Mouse (Mus musculus) liver, embryonic 15.5 days (tissue): ENCODE measurements around the gene Heatr1. TPM values are rescaled to one million over a fixed set of nuclear protein-coding genes. Genes with fewer than 3 reads are reported as not detected.

ENCODE experiments used
- ATAC-seq: fragments of 200-750 bp; cut with Nextera tagmentation; 2 replicates; pipeline ENCODE4 v1.8.0; 2017; ENCODE audit warnings: moderate number of reproducible peaks, mild to moderate bottlenecking, moderate library complexity; ENCODE audit not compliant: insufficient read depth
- H3K27ac ChIP-seq: fragments of 300-500 bp; sonication (generic); replicated peaks from 2 replicates; pipeline ENCODE4 v1.5.1; 2015; ENCODE audit warnings: mild to moderate bottlenecking, inconsistent platforms
- H3K27me3 ChIP-seq: fragments of 300-500 bp; sonication (generic); 2 replicates; pipeline ENCODE4 v1.6.1; 2015; ENCODE audit warnings: mild to moderate bottlenecking, inconsistent platforms
- H3K36me3 ChIP-seq: fragments of 300-500 bp; sonication (generic); replicated peaks from 2 replicates; pipeline ENCODE4 v1.6.1; 2015; ENCODE audit warnings: moderate library complexity, mild to moderate bottlenecking, inconsistent platforms
- H3K4me1 ChIP-seq: fragments of 300-500 bp; sonication (generic); replicated peaks from 2 replicates; pipeline ENCODE4 v1.6.1; 2015; ENCODE audit warnings: inconsistent platforms
- H3K4me2 ChIP-seq: fragments of 300-500 bp; sonication (generic); 2 replicates; pipeline ENCODE4 v1.6.1; 2015; ENCODE audit warnings: moderate library complexity, mild to moderate bottlenecking, inconsistent platforms
- H3K4me3 ChIP-seq: fragments of 300-500 bp; sonication (generic); replicated peaks from 2 replicates; pipeline ENCODE4 v1.5.1; 2015; ENCODE audit warnings: mild to moderate bottlenecking, inconsistent platforms
- H3K9ac ChIP-seq: fragments of 300-500 bp; sonication (generic); 2 replicates; pipeline ENCODE4 v1.6.1; 2015; ENCODE audit warnings: moderate library complexity, mild to moderate bottlenecking, inconsistent platforms
- H3K9me3 ChIP-seq: fragments of 300-500 bp; sonication (generic); replicated peaks from 2 replicates; pipeline ENCODE4 v1.6.1; 2016; ENCODE audit warnings: inconsistent platforms
- WGBS: fragments of 180-500 bp; shearing (Covaris S2); methylation state at CpG from one replicate; pipeline ENCODE4 v1.1.7; 2015; ENCODE audit warnings: mixed read lengths; ENCODE audit not compliant: insufficient replicate concordance; 5-methylcytosine and 5-hydroxymethylcytosine counted together
- polyA plus RNA-seq: library from polyadenylated mRNA; unstranded; fragments of >200 nt; fragmentation: Nextera tagmentation; extraction: Ambion mirVana; gene quantifications from 2 replicates; pipeline ENCODE4 v1.2.1, GENCODE M21; 2015

Gene Heatr1
- polyA plus RNA-seq, 1 experiment from 2014 or later, result 9.8 TPM

GRCm38 (mm10) chr13:12475239-12475638 is 80.4 kb downstream of the Heatr1 start:
- no peak for ATAC-seq
- no peak overlapping the region for H3K4me3 ChIP-seq
- H3K9me3 ChIP-seq, result no peaks in the 10 kb centered on the region
- no peaks in the 10 kb centered on the region for H3K36me3 ChIP-seq
- H3K4me1 ChIP-seq, result no peaks in the 10 kb centered on the region
- H3K9ac ChIP-seq, result no peak overlapping the region
- no peaks in the 10 kb centered on the region for H3K27me3 ChIP-seq
- WGBS, result 60% methylated on average over 6 of the region's 6 CpGs
- no peak overlapping the region for H3K4me2 ChIP-seq
- no peak overlapping the region for H3K27ac ChIP-seq

DNA sequence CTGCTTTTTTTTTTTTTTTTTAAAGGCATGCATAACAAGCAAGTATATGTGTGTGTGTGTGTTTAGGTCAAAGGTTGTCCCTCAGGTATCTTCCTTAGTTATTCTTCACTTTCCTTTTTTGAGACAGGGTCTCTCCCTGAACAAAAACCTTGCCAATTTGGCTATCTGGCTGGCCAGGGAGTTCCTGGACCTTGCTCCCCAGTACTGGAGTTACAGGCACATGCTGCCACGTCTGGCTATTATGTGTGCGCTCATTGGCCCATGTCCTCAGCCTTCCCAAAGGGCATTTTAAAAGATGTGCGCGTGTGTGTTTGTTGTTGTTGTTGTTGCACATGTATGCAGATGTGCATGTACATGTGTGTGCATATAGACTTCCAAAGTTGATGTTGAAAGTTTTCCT is 82.1 kb downstream of the Heatr1 start:
- no peak for ATAC-seq
- Histone ChIP-seq H3K27ac (no peak overlapping the region), H3K9ac (no peak overlapping the region), H3K4me2 (no peak overlapping the region), H3K9me3 (no peaks in the 10 kb centered on the region), H3K36me3 (no peaks in the 10 kb centered on the region), H3K27me3 (no peaks in the 10 kb centered on the region), H3K4me3 (no peak overlapping the region), H3K4me1 (no peaks in the 10 kb centered on the region)
- 86% methylated on average over 4 of the region's 4 CpGs for WGBS

- H3K4me3 ChIP-seq, result no peak overlapping the region
- H3K27me3 ChIP-seq, result no peaks in the 10 kb centered on the region
- H3K4me2 ChIP-seq, result no peak overlapping the region
- H3K36me3 ChIP-seq, result no peaks in the 10 kb centered on the region
- no peak overlapping the region for H3K27ac ChIP-seq
- H3K9me3 ChIP-seq, result no peaks in the 10 kb centered on the region
- H3K4me1 ChIP-seq, result no peaks in the 10 kb centered on the region
- no peak for ATAC-seq
- WGBS, result 73% methylated on average over 15 of the region's 15 CpGs
- no peak overlapping the region for H3K9ac ChIP-seq
These were observed 83.5 kb downstream of the Heatr1 start for GRCm38 (mm10) chr13:12478301-12478700.

- H3K36me3 ChIP-seq, result no peaks in the 10 kb centered on the region
- no peak overlapping the region for H3K9ac ChIP-seq
- ATAC-seq, result no peak
- no peaks in the 10 kb centered on the region for H3K4me1 ChIP-seq
- no peaks in the 10 kb centered on the region for H3K9me3 ChIP-seq
- H3K4me3 ChIP-seq, result no peak overlapping the region
- H3K27me3 ChIP-seq, result no peaks in the 10 kb centered on the region
- H3K27ac ChIP-seq, result no peak overlapping the region
- H3K4me2 ChIP-seq, result no peak overlapping the region
- 73% methylated on average over 6 of the region's 6 CpGs for WGBS
These were observed 85.0 kb downstream of the Heatr1 start for GRCm38 (mm10) chr13:12479802-12480201.

DNA sequence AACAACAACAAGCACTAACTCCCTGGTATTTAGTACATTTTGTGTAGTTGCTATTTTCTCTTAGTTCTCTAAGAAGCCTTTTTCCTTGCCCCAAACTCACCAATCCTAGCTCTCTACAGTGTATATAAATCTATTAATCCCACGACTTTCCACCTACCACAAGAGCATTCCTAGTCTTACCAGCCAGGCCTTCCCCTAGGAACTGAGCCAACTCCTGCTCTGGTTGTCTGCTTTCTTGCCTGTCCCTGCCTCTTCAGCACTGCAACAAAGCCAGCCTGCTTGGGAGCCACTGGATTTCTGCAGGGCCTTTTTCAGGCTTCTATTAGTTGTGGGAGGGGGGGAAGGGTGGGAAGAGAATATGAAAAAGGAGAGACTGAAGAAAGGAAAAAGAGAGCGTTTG is 90.4 kb downstream of the Heatr1 start:
- no peak for ATAC-seq
- H3K4me3 ChIP-seq, result no peak overlapping the region
- H3K27ac ChIP-seq, result no peak overlapping the region
- H3K4me2 ChIP-seq, result no peak overlapping the region
- no peak overlapping the region for H3K9ac ChIP-seq
- H3K27me3 ChIP-seq, result no peaks in the 10 kb centered on the region
- H3K4me1 ChIP-seq, result no peaks in the 10 kb centered on the region
- no peaks in the 10 kb centered on the region for H3K9me3 ChIP-seq
- 63% methylated on average over 2 of the region's 2 CpGs for WGBS
- no peaks in the 10 kb centered on the region for H3K36me3 ChIP-seq

GRCm38 (mm10) chr13:12485640-12486039 is 90.8 kb downstream of the Heatr1 start:
- H3K27ac ChIP-seq, result no peak overlapping the region
- WGBS, result 60% methylated on average over 7 of the region's 7 CpGs
- H3K36me3 ChIP-seq, result no peaks in the 10 kb centered on the region
- no peaks in the 10 kb centered on the region for H3K27me3 ChIP-seq
- H3K9me3 ChIP-seq, result no peaks in the 10 kb centered on the region
- no peak overlapping the region for H3K4me3 ChIP-seq
- no peak overlapping the region for H3K4me2 ChIP-seq
- ATAC-seq, result no peak
- no peak overlapping the region for H3K9ac ChIP-seq
- no peaks in the 10 kb centered on the region for H3K4me1 ChIP-seq

Other genes starting within 250 kb of the Heatr1 start
- gene Mtr, start 136.9 kb upstream of the Heatr1 start, polyA plus RNA-seq, result 7.0 and 8.0 TPM in 2 replicates
- 17.0 and 22.5 TPM in 2 replicates for gene Actn2, start 54.3 kb upstream of the Heatr1 start, polyA plus RNA-seq
- gene Lgals8, start 69.9 kb downstream of the Heatr1 start, polyA plus RNA-seq, result 12.7 and 13.7 TPM in 2 replicates
- 0.13 and 0.15 TPM in 2 replicates for gene Edaradd, start 125.4 kb downstream of the Heatr1 start, polyA plus RNA-seq
- gene Ero1lb, start 170.8 kb downstream of the Heatr1 start, polyA plus RNA-seq, result 2.4 and 2.9 TPM in 2 replicates